Mouse (Mus musculus) lung, embryonic 15.5 days (tissue): ENCODE data around the gene Prr19. TPM values are rescaled to one million over a fixed set of nuclear protein-coding genes. Genes with fewer than 3 reads are reported as not detected.

ENCODE experiments used
- ATAC-seq: fragments of 200-750 bp; cut with Nextera tagmentation; 2 replicates; pipeline ENCODE4 v1.8.0; 2017; ENCODE audit warnings: moderate number of reproducible peaks, borderline replicate concordance; ENCODE audit not compliant: low FRiP score, low TSS enrichment; ENCODE audit errors: extremely low read depth
- H3K27ac ChIP-seq: fragments of 300-500 bp; sonication (generic); 2 replicates; pipeline ENCODE4 v1.5.1; 2015; ENCODE audit warnings: moderate library complexity, mild to moderate bottlenecking, inconsistent platforms
- H3K27me3 ChIP-seq: fragments of 300-500 bp; sonication (generic); 2 replicates; pipeline ENCODE4 v1.6.1; 2015; ENCODE audit warnings: inconsistent platforms
- H3K36me3 ChIP-seq: fragments of 300-500 bp; sonication (generic); 2 replicates; pipeline ENCODE4 v1.6.1; 2015; ENCODE audit warnings: inconsistent platforms
- H3K4me1 ChIP-seq: fragments of 300-500 bp; sonication (generic); 2 replicates; pipeline ENCODE4 v1.6.1; 2015; ENCODE audit warnings: inconsistent platforms
- H3K4me2 ChIP-seq: fragments of 300-500 bp; sonication (generic); 2 replicates; pipeline ENCODE4 v1.6.1; 2015; ENCODE audit warnings: inconsistent platforms, mild to moderate bottlenecking, moderate library complexity
- H3K4me3 ChIP-seq: fragments of 300-500 bp; sonication (generic); 2 replicates; pipeline ENCODE4 v1.5.1; 2015; ENCODE audit warnings: mild to moderate bottlenecking, inconsistent platforms
- H3K9ac ChIP-seq: fragments of 300-500 bp; sonication (generic); 2 replicates; pipeline ENCODE4 v1.6.1; 2015; ENCODE audit warnings: inconsistent platforms
- H3K9me3 ChIP-seq: fragments of 300-500 bp; sonication (generic); 2 replicates; pipeline ENCODE4 v1.6.1; 2016; ENCODE audit warnings: inconsistent platforms
- WGBS: fragments of 180-500 bp; shearing (Covaris S2); methylation state at CpG from one replicate; pipeline ENCODE4 v1.1.7; 2015; 5-methylcytosine and 5-hydroxymethylcytosine counted together
- polyA plus RNA-seq: library from polyadenylated mRNA; unstranded; fragments of >200 nt; fragmentation: Nextera tagmentation; extraction: Ambion mirVana; gene quantifications from 2 replicates; pipeline ENCODE4 v1.2.1, GENCODE M21; 2015

Prr19 gene
- polyA plus RNA-seq, 1 experiment from 2014 or later = 0.27 TPM

DNA sequence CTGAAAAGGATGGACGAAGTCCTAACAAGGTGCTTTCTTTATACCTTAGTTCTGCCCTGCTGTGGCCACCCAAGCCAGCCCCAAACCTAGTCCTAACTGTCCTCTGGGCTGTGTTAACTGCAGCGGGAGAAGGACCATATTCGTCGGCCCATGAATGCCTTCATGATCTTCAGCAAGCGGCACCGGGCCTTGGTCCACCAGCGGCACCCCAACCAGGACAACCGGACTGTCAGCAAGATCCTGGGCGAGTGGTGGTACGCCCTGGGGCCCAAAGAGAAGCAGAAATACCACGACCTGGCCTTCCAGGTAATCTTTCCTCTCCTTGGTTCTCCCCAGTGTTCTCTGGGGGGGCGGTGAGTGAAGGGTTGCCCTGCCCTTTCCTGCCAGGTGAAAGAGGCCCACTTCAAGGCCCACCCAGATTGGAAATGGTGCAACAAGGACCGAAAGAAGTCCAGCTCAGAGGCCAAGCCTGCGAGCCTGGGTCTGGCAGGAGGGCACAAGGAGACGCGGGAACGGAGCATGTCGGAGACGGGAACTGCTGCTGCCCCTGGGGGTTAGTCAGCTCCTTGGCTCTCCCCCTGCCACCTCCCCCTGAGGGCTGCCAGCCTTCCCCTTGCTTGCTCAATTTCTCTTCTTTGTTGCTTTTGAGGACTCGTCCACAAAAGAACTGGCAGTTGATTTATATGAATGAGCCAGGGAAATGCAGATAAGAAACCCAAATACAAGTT lies 15.5 kb upstream of the Prr19 start:
- no peak overlapping the region for H3K4me2 ChIP-seq
- no peak overlapping the region for H3K9ac ChIP-seq
- H3K27ac ChIP-seq = no peak overlapping the region
- H3K4me1 ChIP-seq = peaks cover 34% of the 10 kb centered on the region
- 87% methylated on average over 20 of the region's 20 CpGs for WGBS
- no peaks in the 10 kb centered on the region for H3K27me3 ChIP-seq
- no peak for ATAC-seq
- H3K36me3 ChIP-seq = peaks cover 61% of the 10 kb centered on the region
- H3K4me3 ChIP-seq = no peak overlapping the region
- no peaks in the 10 kb centered on the region for H3K9me3 ChIP-seq

DNA sequence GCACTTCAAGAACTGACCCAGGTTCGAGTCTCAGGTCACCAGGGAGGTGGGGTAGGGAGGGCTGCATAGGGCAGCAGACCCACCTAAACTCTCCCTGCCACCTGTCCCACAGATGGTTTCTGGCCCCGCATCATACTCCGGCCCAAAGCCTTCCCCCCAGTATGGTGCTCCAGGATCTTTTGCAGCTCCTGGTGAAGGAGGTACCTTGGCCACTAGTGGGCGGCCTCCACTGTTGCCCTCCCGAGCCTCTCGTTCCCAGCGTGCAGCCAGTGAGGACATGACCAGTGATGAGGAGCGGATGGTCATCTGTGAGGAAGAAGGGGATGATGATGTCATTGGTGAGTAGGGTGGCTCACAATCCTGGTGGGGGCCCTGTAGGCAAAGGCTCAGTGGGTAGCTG lies 14.2 kb upstream of the Prr19 start:
- H3K27me3 ChIP-seq = no peaks in the 10 kb centered on the region
- 73% methylated on average over 8 of the region's 8 CpGs for WGBS
- ATAC-seq = no peak
- H3K4me3 ChIP-seq = no peak overlapping the region
- H3K9me3 ChIP-seq = no peaks in the 10 kb centered on the region
- H3K27ac ChIP-seq = no peak overlapping the region
- no peak overlapping the region for H3K9ac ChIP-seq
- peaks cover 28% of the 10 kb centered on the region for H3K4me1 ChIP-seq
- H3K4me2 ChIP-seq = no peak overlapping the region
- H3K36me3 ChIP-seq = peaks cover 74% of the 10 kb centered on the region

DNA sequence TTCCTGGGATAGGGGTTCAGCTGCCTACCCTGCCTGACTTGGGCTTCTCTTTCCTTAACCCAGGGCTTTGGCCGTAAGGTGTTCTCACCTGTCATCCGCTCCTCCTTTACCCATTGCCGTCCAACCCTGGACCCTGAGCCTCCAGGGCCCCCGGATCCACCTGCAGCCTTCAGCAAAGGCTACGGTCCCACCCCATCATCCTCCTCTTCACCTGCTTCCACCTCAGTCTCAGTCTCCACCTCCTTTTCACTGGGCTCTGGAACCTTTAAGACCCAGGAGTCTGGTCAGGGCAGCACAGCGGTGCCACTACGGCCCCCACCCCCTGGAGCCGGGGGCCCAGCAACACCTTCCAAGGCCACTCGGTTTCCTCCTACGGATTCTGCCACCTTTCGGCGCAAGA lies 13.2 kb upstream of the Prr19 start:
- ATAC-seq = no peak
- Histone ChIP-seq H3K4me1 (peaks cover 25% of the 10 kb centered on the region), H3K27me3 (no peaks in the 10 kb centered on the region), H3K36me3 (peaks cover 84% of the 10 kb centered on the region), H3K4me2 (no peak overlapping the region), H3K4me3 (no peak overlapping the region), H3K9ac (no peak overlapping the region), H3K27ac (no peak overlapping the region), H3K9me3 (no peaks in the 10 kb centered on the region)
- 89% methylated on average over 12 of the region's 12 CpGs for WGBS

DNA sequence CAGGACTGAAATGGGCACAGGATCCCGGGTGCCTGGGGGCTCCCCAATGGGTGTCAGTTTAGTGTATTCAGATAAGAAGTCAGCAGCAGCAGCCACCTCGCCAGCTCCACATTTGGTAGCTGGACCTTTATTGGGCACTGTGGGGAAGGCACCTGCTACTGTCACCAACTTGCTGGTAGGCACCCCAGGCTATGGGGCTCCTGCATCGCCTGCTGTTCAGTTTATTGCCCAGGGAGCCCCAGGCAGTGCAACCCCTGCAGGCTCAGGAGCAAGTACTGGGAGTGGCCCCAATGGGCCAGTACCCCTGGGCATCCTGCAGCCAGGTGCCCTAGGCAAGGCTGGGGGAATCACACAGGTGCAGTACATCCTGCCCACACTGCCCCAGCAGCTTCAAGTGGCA lies 12.5 kb upstream of the Prr19 start:
- Histone ChIP-seq H3K9me3 (no peaks in the 10 kb centered on the region), H3K36me3 (peaks cover 91% of the 10 kb centered on the region), H3K9ac (no peak overlapping the region), H3K27me3 (no peaks in the 10 kb centered on the region), H3K4me1 (peaks cover 19% of the 10 kb centered on the region), H3K27ac (no peak overlapping the region), H3K4me2 (no peak overlapping the region), H3K4me3 (no peak overlapping the region)
- 83% methylated on average over 3 of the region's 3 CpGs for WGBS
- no peak for ATAC-seq

DNA sequence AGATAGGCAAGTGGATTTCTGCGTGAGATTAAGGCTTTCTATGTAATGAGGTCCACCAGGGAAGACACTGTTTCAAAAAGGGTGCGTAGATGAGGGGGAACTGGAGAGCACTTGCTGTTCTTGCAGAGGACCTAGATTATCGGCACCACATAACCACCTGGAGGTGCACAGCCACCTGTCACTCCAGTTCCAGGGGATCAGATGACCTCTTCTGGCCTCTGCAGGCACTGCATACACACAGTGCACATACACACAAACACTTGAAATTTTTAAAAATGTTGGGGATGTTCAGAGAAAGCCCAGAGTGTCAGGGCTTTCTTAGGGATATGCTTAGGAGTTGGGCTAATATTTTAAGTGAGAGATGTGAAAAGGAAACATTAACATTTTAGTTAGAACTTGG lies 11.3 kb upstream of the Prr19 start:
- no peak overlapping the region for H3K9ac ChIP-seq
- no peaks in the 10 kb centered on the region for H3K27me3 ChIP-seq
- no peak overlapping the region for H3K27ac ChIP-seq
- no peak overlapping the region for H3K4me2 ChIP-seq
- H3K4me1 ChIP-seq = peaks cover 7% of the 10 kb centered on the region
- no peak overlapping the region for H3K4me3 ChIP-seq
- WGBS = 93% methylated on average over 3 of the region's 3 CpGs
- peaks cover 99% of the 10 kb centered on the region for H3K36me3 ChIP-seq
- ATAC-seq = no peak
- H3K9me3 ChIP-seq = no peaks in the 10 kb centered on the region

DNA sequence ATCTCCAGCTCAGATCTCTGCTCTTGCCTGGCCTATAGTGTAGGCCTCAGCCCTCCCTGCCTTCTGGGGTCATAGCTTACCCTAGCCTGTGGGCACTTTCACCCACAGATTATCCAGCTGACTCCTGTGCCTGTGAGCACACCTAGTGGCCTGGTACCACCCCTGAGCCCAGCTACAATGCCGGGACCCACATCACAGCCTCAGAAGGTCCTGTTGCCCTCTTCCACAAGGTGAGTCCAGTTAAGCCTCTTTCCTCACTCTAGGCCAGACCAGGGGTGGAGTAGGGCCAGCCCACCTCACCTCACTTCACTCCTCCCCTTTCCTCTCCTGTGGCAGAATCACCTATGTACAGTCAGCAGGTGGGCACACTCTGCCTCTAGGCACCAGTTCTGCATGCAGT lies 10.7 kb upstream of the Prr19 start:
- no peak for ATAC-seq
- peaks cover 99% of the 10 kb centered on the region for H3K36me3 ChIP-seq
- H3K9me3 ChIP-seq = no peaks in the 10 kb centered on the region
- H3K4me1 ChIP-seq = peaks cover 4% of the 10 kb centered on the region; the same call in 1 of the 2 replicates
- no peak overlapping the region for H3K4me2 ChIP-seq
- H3K4me3 ChIP-seq = no peak overlapping the region
- 96% methylated on average over 1 of the region's 1 CpGs for WGBS
- no peak overlapping the region for H3K9ac ChIP-seq
- H3K27me3 ChIP-seq = no peaks in the 10 kb centered on the region
- H3K27ac ChIP-seq = no peak overlapping the region

DNA sequence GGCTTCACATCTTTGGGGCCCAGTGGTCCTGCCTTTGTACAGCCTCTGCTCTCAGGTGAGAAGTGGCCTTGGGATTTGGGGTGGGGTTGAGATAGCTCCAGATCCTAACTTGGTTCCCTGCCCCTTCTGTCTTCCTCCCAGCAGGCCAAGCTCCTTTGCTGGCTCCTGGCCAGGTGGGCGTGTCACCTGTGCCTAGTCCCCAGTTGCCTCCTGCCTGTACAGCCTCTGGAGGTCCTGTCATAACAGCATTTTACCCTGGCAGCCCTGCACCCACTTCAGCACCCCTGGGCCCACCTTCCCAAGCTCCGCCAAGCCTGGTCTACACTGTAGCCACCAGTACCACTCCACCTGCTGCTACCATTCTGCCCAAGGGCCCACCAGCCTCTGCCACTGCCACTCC lies 10.3 kb upstream of the Prr19 start:
- Histone ChIP-seq H3K9me3 (no peaks in the 10 kb centered on the region), H3K4me1 (peaks cover 8% of the 10 kb centered on the region; the same call in 1 of the 2 replicates), H3K27me3 (no peaks in the 10 kb centered on the region), H3K9ac (no peak overlapping the region), H3K4me2 (no peak overlapping the region), H3K36me3 (peaks cover 98% of the 10 kb centered on the region), H3K27ac (no peak overlapping the region), H3K4me3 (no peak overlapping the region)
- WGBS = 76% methylated on average over 2 of the region's 2 CpGs
- ATAC-seq = no peak

DNA sequence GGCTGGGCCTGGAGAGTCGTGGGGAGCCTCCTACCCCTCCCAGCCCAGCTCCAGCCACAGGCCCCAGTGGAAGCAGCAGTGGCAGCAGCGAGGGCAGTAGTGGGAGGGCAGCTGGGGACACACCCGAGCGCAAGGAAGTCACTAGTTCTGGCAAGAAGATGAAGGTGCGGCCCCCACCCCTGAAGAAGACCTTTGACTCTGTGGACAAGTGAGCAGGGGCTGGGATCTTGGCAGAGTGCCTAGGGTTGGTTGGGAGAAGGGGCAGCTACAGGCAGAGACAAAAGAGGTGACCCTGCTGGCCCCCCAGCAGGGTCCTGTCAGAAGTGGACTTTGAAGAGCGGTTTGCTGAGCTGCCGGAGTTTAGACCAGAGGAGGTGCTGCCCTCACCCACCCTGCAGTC lies 9.1 kb upstream of the Prr19 start:
- WGBS = 53% methylated on average over 7 of the region's 7 CpGs

DNA sequence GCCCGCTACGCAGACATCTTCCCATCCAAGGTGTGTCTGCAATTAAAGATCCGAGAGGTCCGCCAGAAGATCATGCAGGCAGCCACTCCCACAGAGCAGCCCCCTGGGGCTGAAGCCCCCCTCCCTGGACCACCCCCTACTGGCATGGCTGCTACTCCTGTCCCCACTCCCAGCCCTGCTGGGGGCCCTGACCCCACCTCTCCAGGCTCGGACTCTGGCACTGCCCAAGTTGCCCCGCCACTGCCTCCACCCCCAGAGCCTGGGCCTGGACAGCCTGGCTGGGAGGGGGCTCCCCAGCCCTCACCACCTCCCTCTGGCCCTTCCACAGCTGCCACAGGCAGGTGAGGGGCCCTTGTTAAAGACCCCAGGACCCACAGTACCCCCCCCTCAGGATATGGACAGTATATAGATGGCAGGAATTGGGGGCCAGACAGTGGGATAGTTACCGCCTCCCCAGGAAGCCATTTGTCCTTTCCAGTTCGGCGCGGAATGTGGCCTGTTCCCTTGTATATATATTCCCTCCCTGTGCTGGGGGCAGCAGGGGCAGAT lies 7.9 kb upstream of the Prr19 start:
- Histone ChIP-seq H3K4me3 (no peak overlapping the region), H3K9ac (no peak overlapping the region), H3K4me1 (peaks cover 18% of the 10 kb centered on the region), H3K9me3 (no peaks in the 10 kb centered on the region), H3K36me3 (peaks cover 74% of the 10 kb centered on the region), H3K4me2 (no peak overlapping the region), H3K27me3 (no peaks in the 10 kb centered on the region), H3K27ac (no peak overlapping the region)
- no peak for ATAC-seq
- WGBS = 67% methylated on average over 8 of the region's 10 CpGs

More for the DNA sequence above, 9.1 kb upstream of the Prr19 start:
- Histone ChIP-seq H3K4me2 (no peak overlapping the region), H3K4me1 (peaks cover 18% of the 10 kb centered on the region), H3K4me3 (no peak overlapping the region), H3K27ac (no peak overlapping the region), H3K27me3 (no peaks in the 10 kb centered on the region), H3K9ac (no peak overlapping the region), H3K9me3 (no peaks in the 10 kb centered on the region), H3K36me3 (peaks cover 86% of the 10 kb centered on the region)
- no peak for ATAC-seq

DNA sequence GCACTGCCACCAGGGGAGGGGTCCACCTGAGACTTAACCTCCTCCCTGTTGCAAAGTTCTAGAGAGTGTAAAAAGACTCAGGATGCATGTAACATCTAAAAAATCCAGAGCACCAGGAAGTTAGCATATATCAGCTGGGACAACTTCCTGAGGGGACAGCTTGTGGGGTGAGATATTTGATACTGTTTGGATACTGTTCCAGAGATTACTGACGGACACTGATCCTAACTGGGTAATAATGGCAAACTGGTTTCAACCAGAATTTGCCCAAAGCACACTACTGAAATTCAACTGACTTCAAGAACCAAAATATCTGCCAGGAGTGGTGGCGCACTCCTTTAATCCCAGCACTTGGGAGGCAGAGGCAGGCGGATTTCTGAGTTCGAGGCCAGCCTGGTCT lies 6.7 kb upstream of the Prr19 start:
- H3K27me3 ChIP-seq = no peaks in the 10 kb centered on the region
- H3K4me1 ChIP-seq = peaks cover 18% of the 10 kb centered on the region
- no peak overlapping the region for H3K4me2 ChIP-seq
- H3K9ac ChIP-seq = no peak overlapping the region
- H3K4me3 ChIP-seq = no peak overlapping the region
- ATAC-seq = no peak
- H3K9me3 ChIP-seq = no peaks in the 10 kb centered on the region
- H3K27ac ChIP-seq = no peak overlapping the region
- WGBS = 83% methylated on average over 4 of the region's 4 CpGs
- H3K36me3 ChIP-seq = peaks cover 62% of the 10 kb centered on the region

DNA sequence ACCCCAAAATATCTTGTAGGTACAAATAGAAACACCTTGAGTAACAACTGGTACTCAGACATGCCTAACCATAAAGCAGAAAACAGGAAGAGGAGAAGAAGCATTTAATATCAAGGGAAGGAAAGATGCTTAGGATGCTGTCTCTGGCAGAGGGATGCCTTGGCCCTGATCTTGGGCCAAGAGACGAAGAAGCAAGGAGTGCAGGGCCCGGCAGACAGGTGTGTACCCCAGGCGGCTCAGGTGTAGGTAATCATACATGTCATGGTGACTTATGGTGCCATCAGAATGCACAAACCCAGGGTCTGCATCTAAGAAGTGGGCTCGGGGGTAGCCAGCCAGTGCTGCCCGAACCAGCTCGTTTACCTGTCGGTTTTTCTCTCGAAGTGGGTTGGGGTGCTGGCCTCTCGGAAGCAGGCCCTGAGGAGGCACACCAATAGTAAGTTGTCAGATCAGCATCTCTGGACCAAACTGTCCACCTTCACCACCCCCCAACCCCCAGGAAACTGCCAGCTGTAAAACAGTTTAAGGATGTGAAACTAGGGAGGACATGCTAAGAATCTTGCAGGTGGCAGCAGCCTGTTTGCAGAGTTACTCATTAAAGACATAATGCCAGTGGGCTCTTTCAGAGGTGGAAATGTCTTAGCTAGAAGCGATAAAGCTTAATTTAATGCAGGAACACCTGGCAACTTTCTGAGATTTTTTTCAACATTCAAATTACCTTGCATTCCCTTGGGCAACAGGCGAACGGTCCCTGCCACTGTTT lies 6.1 kb upstream of the Prr19 start:
- peaks cover 18% of the 10 kb centered on the region for H3K4me1 ChIP-seq

DNA sequence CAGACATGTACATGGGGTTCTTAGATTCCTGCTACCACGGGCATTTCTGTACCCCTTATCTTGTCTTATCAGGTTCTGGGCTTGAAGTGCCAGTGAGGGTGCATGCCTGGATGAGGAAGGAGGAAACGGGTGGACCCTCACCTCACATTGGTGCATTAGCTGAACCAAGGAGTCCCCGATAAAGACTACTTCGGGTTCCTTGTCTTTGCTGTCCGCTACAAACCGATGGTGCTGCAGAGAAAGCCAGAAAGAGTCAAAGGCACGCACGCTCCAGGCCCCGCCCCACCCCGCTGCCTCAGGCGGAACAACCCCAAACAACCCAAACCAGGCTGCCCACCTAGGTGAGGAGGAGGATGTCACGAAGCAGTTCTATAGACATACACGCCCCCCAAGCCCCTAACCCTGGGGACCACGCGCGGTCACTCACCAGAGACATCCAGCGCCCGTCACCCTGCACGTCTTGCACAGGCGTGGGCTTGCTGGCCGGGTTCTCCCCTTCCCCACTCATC lies 4.2 kb upstream of the Prr19 start:
- no peaks in the 10 kb centered on the region for H3K27me3 ChIP-seq
- whole genome bisulfite sequencing = under 1% methylated on average over 21 of the region's 21 CpGs

More for the DNA sequence above, 6.1 kb upstream of the Prr19 start:
- Histone ChIP-seq H3K27ac (no peak overlapping the region), H3K4me3 (no peak overlapping the region), H3K36me3 (peaks cover 55% of the 10 kb centered on the region), H3K27me3 (no peaks in the 10 kb centered on the region), H3K9me3 (no peaks in the 10 kb centered on the region), H3K9ac (no peak overlapping the region), H3K4me2 (no peak overlapping the region)
- 79% methylated on average over 12 of the region's 12 CpGs for WGBS
- ATAC-seq = no peak

More for the DNA sequence above, 4.2 kb upstream of the Prr19 start:
- Histone ChIP-seq H3K9me3 (no peaks in the 10 kb centered on the region), H3K4me1 (peaks cover 14% of the 10 kb centered on the region), H3K27ac (peak overlapping the region; percentile 96), H3K36me3 (peaks cover 37% of the 10 kb centered on the region), H3K4me3 (peak overlapping the region; percentile 69), H3K9ac (peak overlapping the region; percentile 82), H3K4me2 (peak overlapping the region; percentile 87)
- peak; percentile 43; the same call in 1 of the 2 replicates for ATAC-seq
